Mouse (Mus musculus) liver, embryonic 15.5 days (tissue): ENCODE results near the gene Gemin2. TPM values are rescaled to one million over a fixed set of nuclear protein-coding genes. Genes with fewer than 3 reads are reported as not detected.
"Not testable (repeated sequence)": the region's sequence is repeated elsewhere in the genome, so short reads cannot be mapped to it uniquely, and the experiment has no call there.

Source experiments
- ATAC-seq: fragments of 200-750 bp; cut with Nextera tagmentation; 2 replicates; pipeline ENCODE4 v1.8.0; 2017; ENCODE audit warnings: moderate number of reproducible peaks, mild to moderate bottlenecking, moderate library complexity; ENCODE audit not compliant: insufficient read depth
- H3K27ac ChIP-seq: fragments of 300-500 bp; sonication (generic); replicated peaks from 2 replicates; pipeline ENCODE4 v1.5.1; 2015; ENCODE audit warnings: mild to moderate bottlenecking, inconsistent platforms
- H3K27me3 ChIP-seq: fragments of 300-500 bp; sonication (generic); 2 replicates; pipeline ENCODE4 v1.6.1; 2015; ENCODE audit warnings: mild to moderate bottlenecking, inconsistent platforms
- H3K36me3 ChIP-seq: fragments of 300-500 bp; sonication (generic); replicated peaks from 2 replicates; pipeline ENCODE4 v1.6.1; 2015; ENCODE audit warnings: moderate library complexity, mild to moderate bottlenecking, inconsistent platforms
- H3K4me1 ChIP-seq: fragments of 300-500 bp; sonication (generic); replicated peaks from 2 replicates; pipeline ENCODE4 v1.6.1; 2015; ENCODE audit warnings: inconsistent platforms
- H3K4me2 ChIP-seq: fragments of 300-500 bp; sonication (generic); 2 replicates; pipeline ENCODE4 v1.6.1; 2015; ENCODE audit warnings: moderate library complexity, mild to moderate bottlenecking, inconsistent platforms
- H3K4me3 ChIP-seq: fragments of 300-500 bp; sonication (generic); replicated peaks from 2 replicates; pipeline ENCODE4 v1.5.1; 2015; ENCODE audit warnings: mild to moderate bottlenecking, inconsistent platforms
- H3K9ac ChIP-seq: fragments of 300-500 bp; sonication (generic); 2 replicates; pipeline ENCODE4 v1.6.1; 2015; ENCODE audit warnings: moderate library complexity, mild to moderate bottlenecking, inconsistent platforms
- H3K9me3 ChIP-seq: fragments of 300-500 bp; sonication (generic); replicated peaks from 2 replicates; pipeline ENCODE4 v1.6.1; 2016; ENCODE audit warnings: inconsistent platforms
- WGBS: fragments of 180-500 bp; shearing (Covaris S2); methylation state at CpG from one replicate; pipeline ENCODE4 v1.1.7; 2015; ENCODE audit warnings: mixed read lengths; ENCODE audit not compliant: insufficient replicate concordance; 5-methylcytosine and 5-hydroxymethylcytosine counted together
- polyA plus RNA-seq: library from polyadenylated mRNA; unstranded; fragments of >200 nt; fragmentation: Nextera tagmentation; extraction: Ambion mirVana; gene quantifications from 2 replicates; pipeline ENCODE4 v1.2.1, GENCODE M21; 2015

Gemin2 gene
- polyA plus RNA-seq, 1 experiment from 2014 or later, result 17.7 TPM

DNA sequence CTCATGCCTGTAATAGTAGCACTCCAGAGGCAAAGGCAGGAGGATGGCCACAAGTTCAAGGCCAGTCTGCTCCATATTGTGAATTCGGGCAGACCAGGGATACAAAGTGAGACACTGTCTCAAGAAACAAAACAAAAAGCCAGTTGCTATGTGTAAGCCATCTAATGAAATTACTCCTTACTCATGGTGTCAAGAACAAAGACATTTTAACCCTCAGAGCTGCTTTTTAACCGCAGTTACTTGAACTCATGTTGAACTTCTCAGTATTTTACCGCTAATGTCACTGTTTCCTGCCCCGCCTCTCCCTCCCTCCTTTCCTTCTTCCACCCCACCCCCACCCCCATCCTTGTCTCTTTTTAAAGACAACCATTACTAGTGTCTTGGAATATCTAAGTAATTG, 8.1 kb downstream of the Gemin2 start:
- 74% methylated on average over 4 of the region's 4 CpGs for WGBS
- Histone ChIP-seq H3K36me3 (peaks cover 78% of the 10 kb centered on the region), H3K4me2 (no peak overlapping the region), H3K27me3 (no peaks in the 10 kb centered on the region), H3K9ac (no peak overlapping the region), H3K4me1 (no peaks in the 10 kb centered on the region), H3K4me3 (no peak overlapping the region), H3K9me3 (no peaks in the 10 kb centered on the region), H3K27ac (no peak overlapping the region)
- no peak for ATAC-seq

DNA sequence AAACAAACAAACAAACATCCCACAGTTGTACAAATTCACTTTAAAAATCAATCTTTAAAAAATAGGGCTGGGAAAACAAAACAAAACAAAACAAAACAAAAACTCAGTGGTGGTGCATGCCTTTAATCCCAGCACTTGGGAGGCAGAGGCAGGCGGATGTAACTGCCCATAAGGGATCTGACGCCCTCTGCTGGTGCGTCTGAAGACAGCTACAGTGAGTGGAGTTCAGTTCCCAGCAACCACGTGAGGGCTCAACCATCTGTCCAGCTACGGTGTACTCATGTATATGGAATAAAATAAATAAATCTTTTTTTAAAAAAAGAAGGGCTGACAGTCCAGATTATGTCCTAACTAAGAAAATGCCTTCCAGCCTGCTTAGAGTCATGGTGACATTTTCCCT, 18.9 kb downstream of the Gemin2 start:
- Histone ChIP-seq H3K27ac (no peak overlapping the region), H3K9ac (no peak overlapping the region), H3K36me3 (peaks cover 13% of the 10 kb centered on the region; the same call in 1 of the 2 replicates), H3K27me3 (no peaks in the 10 kb centered on the region), H3K4me3 (no peak overlapping the region), H3K4me2 (no peak overlapping the region), H3K9me3 (no peaks in the 10 kb centered on the region), H3K4me1 (no peaks in the 10 kb centered on the region)
- 46% methylated on average over 5 of the region's 5 CpGs for WGBS
- ATAC-seq, result no peak

DNA sequence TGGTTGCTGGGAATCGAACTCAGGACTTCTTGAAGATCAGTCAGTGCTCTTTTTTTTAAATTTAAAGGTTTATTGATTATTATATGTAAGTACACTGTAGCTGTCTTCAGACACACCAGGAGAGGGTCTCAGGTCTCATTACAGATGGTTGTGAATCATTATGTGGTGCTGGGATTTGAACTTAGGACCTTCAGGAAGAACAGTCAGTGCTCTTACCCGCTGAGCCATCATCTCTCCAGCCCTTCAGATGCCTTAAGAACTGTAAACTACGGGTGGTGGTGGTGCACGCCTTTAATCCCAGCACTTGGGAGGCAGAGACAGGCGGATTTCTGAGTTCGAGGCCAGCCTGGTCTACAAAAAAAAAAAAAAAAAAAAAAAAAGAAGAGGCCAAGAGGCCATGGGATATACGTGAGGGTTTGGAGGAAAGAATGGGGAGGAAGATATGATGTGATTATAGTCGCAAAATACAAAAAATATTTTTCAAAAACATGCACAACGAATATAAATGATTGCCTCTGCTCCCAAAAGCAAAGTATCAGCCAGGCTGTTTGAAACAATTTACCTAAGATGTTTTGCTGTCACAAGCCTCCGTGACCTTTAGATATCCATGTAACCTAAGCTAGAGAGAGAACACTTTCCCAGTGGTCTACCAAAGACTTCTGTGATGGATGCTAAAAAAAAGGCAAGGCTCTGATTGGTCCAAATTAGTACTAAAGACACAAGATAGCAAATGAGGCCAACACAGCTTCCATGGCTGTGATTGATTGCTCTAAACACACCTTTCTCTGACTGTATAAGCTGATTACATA, 26.2 kb downstream of the Gemin2 start:
- Histone ChIP-seq H3K4me2 (peak overlapping the region; percentile 58; the same call in 1 of the 2 replicates), H3K4me3 (peak overlapping the region; percentile 28; the same call in 1 of the 2 replicates), H3K27ac (peak overlapping the region; percentile 87), H3K4me1 (peaks cover 23% of the 10 kb centered on the region), H3K36me3 (peaks cover 24% of the 10 kb centered on the region), H3K9me3 (no peaks in the 10 kb centered on the region), H3K9ac (no peak overlapping the region), H3K27me3 (no peaks in the 10 kb centered on the region)
- WGBS, result 63% methylated on average over 10 of the region's 10 CpGs
- ATAC-seq, result no peak

DNA sequence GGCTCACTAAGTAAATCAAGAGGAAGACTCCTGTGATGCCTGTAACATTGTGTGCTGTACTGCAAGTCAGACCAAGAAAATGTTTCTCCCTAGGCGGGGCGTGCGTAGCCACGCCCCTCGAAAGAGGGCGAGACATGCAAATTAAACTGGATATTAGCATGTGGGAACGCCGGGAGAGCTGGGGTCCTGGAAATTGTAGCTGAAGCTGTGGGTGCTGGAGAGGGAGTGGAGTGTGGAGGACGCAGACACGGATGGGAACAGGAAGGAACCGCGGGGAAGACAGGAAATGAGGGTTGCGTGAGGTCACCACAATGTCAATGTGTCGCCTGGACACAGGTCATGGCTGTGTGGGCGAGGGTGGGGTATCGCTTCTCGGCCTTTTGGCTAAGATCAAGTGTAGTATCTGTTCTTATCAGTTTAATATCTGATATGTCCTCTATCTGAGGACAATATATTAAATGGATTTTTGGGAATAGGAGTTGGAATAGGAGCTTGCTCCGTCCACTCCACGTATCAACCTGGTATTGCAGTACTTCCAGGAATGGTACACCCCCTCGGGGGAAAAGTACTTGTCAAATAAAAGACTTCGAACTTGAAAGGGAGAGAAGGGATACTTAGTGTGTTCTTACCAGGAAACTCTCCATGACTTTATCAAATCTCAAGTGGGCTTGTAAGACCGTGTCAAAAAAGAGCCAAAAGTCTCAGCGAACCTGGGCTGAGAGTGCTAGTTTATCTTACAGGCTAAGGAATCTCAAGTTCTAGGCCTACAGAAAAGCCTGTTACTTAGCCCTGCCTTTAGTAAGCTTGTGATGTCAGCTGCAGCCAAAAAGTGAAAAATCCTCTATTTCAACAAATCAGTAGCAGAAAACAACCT, 27.0 kb downstream of the Gemin2 start:
- Histone ChIP-seq H3K9ac (no peak overlapping the region), H3K4me2 (peak overlapping the region; percentile 58)
- WGBS, result 3% methylated on average over 23 of the region's 23 CpGs

DNA sequence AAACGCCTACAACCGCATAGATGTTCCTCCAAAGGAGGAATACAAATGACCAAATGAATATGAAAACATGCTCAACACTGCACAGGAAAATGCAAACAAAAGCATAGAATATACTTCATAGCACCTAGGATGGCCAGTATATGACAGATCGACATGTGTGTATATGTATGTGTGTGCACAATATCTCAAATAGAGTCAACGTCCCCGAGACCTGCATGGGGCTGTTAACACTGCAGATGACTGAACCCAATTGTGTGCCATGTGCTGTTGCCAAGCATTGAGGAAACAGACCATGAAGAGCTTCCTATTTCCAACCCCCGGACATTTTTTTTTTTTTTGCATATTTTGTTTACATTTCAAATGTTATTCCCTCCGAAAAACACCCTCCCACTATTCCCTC, 27.7 kb downstream of the Gemin2 start:
- peak; percentile 55; the same call in 1 of the 2 replicates for ATAC-seq

More for the DNA sequence above, 27.0 kb downstream of the Gemin2 start:
- peak; percentile 86 for ATAC-seq
- no peaks in the 10 kb centered on the region for H3K27me3 ChIP-seq
- no peaks in the 10 kb centered on the region for H3K9me3 ChIP-seq
- H3K36me3 ChIP-seq, result peaks cover 32% of the 10 kb centered on the region
- peak overlapping the region; percentile 28 for H3K4me3 ChIP-seq
- H3K4me1 ChIP-seq, result peaks cover 23% of the 10 kb centered on the region
- peak overlapping the region; percentile 87 for H3K27ac ChIP-seq

DNA sequence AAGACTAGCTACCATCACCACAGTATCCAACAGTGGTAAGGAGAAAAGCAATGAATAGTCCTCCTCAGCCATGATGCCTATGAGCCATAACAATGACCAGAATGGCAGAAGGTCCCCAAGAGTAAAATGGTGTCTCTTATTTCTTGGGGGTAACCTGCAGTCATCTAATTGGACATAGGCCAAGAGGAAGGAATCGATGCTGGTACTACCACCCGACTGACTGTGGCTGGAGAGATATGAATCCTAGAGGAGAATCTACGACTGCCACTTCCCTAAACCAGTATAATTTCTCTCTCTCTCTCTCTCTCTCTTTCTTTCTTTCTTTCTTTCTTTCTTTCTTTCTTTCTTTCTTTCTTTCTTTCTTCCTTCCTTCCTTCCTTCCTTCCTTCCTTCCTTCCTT, 39.3 kb downstream of the Gemin2 start:
- peaks cover 58% of the 10 kb centered on the region for H3K36me3 ChIP-seq
- no peaks in the 10 kb centered on the region for H3K27me3 ChIP-seq
- no peak for ATAC-seq
- no peak overlapping the region for H3K27ac ChIP-seq
- H3K4me2 ChIP-seq, result no peak overlapping the region
- H3K4me3 ChIP-seq, result no peak overlapping the region
- no peak overlapping the region for H3K9ac ChIP-seq
- H3K4me1 ChIP-seq, result peaks cover 42% of the 10 kb centered on the region
- H3K9me3 ChIP-seq, result no peaks in the 10 kb centered on the region
- 51% methylated on average over 3 of the region's 3 CpGs for WGBS

More for the DNA sequence above, 27.7 kb downstream of the Gemin2 start:
- Histone ChIP-seq H3K4me1 (peaks cover 23% of the 10 kb centered on the region), H3K9ac (no peak overlapping the region), H3K4me2 (no peak overlapping the region), H3K4me3 (no peak overlapping the region), H3K27me3 (no peaks in the 10 kb centered on the region), H3K27ac (peak overlapping the region; percentile 87), H3K9me3 (no peaks in the 10 kb centered on the region), H3K36me3 (peaks cover 38% of the 10 kb centered on the region)
- 10% methylated on average over 7 of the region's 7 CpGs for WGBS

DNA sequence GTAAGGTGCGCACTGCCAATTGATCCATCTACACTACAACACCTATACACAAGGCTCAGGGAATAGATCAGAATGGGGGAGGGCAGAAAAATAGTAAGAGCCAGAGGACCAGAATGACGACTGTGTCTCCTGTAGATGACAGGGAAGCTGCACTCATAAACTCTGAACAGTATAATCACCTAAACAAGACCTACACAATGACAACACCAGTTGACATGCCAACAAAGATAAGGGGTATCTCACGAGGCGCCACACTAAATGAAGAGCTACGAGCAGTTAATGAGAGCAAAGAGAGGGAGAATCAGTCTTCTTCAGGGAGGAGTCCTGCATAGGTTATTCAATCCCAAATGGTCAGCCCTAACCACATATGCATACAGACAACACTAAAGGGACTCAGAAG, 40.0 kb downstream of the Gemin2 start:
- peak; percentile 70 for ATAC-seq
- peaks cover 58% of the 10 kb centered on the region for H3K36me3 ChIP-seq

DNA sequence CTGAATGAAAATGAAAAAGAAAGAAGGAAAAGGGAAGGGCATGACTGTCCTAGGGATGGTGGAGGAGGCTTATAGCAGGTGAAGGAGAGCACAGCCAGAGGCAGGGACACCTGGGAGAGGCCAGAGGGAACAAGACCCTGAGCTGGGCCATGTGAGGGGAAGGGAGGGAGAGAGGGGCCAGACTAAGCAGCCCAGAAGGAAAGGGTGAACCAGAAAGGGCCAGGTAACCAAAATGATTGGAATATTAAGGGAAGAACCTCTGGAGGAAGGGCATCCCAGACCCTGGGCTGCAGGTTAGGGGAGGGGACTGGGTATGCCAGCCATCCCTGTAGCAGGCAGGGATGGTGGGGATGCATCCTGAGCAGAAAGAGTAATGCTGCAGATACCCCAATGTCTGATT, 40.8 kb downstream of the Gemin2 start:
- H3K4me1 ChIP-seq, result peaks cover 54% of the 10 kb centered on the region
- H3K9me3 ChIP-seq, result no peaks in the 10 kb centered on the region
- H3K4me3 ChIP-seq, result no peak overlapping the region
- ATAC-seq, result no peak
- peaks cover 60% of the 10 kb centered on the region for H3K36me3 ChIP-seq
- no peaks in the 10 kb centered on the region for H3K27me3 ChIP-seq
- H3K27ac ChIP-seq, result no peak overlapping the region
- H3K9ac ChIP-seq, result 0 out of 2 replicates have a peak overlapping the region, but pooled peaks have one; percentile 25
- H3K4me2 ChIP-seq, result no peak overlapping the region

More for the DNA sequence above, 40.0 kb downstream of the Gemin2 start:
- H3K27ac ChIP-seq, result peak overlapping the region; percentile 53
- H3K9me3 ChIP-seq, result no peaks in the 10 kb centered on the region
- H3K9ac ChIP-seq, result no peak overlapping the region
- WGBS, result 36% methylated on average over 5 of the region's 5 CpGs
- peak overlapping the region; percentile 24; the same call in 1 of the 2 replicates for H3K4me2 ChIP-seq
- H3K27me3 ChIP-seq, result no peaks in the 10 kb centered on the region
- peaks cover 45% of the 10 kb centered on the region for H3K4me1 ChIP-seq
- H3K4me3 ChIP-seq, result no peak overlapping the region

DNA sequence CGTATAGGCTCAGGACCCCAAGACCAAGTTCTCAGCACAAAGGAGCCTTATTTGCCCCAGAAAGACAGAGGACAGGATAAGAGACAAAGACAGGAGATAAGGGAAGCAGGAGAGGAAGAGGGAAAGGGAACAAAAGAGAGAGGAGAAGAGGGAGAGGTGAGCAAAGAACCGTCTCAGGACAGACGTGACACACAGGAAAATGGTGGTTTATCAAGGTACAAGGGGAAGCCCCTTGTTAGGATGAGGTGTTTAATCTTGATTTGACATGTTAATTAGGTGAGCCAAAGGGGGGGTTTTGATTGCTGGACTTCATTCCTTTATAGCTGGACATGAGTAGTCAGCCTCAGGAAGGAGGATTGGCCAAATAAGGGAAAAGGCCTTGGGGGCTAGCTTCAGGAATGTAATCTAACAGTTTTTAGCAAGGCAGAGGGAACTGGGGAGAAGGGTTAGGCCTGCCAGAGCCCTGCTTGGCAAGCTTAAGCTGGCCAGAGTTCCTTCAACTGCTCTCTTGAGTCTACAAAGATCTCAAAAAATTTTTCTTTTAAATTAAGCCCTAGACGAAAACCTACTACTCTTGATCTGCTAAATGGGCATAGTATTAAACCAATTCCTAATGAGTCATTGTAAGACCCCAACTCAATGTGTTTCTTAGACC, 42.1 kb downstream of the Gemin2 start:
- Histone ChIP-seq H3K36me3 (peaks cover 55% of the 10 kb centered on the region), H3K9me3 (no peaks in the 10 kb centered on the region), H3K27ac (no peak overlapping the region), H3K4me2 (no peak overlapping the region), H3K4me1 (peaks cover 62% of the 10 kb centered on the region), H3K4me3 (no peak overlapping the region), H3K27me3 (no peaks in the 10 kb centered on the region), H3K9ac (no peak overlapping the region)
- WGBS, result 63% methylated on average over 4 of the region's 4 CpGs
- no peak for ATAC-seq

DNA sequence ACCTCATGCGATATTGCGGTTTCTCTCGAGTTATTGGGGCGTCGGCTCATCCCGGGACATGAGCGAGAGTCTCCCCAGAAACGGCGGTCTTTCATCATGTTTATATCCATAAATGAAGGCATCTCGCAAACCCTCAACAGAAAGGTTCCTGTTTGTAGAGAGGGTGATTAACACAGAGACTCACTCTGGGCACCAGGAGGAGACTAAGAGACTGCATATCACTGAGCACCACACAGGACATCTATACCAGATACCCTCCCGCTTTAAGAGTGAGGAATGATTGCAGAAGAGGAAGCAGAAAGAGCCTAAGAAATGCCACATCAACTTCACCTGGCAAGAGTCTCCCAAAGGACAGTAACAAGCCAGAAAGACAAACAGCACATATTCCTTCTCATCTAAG, 43.0 kb downstream of the Gemin2 start:
- Histone ChIP-seq H3K36me3 (peaks cover 50% of the 10 kb centered on the region), H3K4me1 (peaks cover 67% of the 10 kb centered on the region)

DNA sequence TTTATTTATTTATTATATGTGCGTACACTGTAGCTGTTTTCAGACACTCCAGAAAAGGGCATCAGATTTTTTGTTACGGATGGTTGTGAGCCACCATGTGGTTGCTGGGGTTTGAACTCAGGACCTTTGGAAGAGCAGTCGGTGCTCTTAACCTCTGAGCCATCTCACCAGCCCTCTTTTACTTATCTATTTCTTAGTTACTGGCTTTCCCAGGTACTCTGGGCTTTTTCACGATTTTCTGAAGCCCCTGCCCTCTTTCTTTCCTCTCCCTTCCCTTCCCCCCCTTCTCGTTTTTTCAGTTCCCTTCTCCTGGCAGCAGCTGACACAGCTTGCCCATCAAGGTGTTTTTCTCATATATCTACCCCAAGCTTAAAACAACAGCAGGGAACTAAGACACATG, 45.0 kb downstream of the Gemin2 start:
- WGBS, result 66% methylated on average over 5 of the region's 5 CpGs

More for the DNA sequence above, 43.0 kb downstream of the Gemin2 start:
- H3K9ac ChIP-seq, result no peak overlapping the region
- H3K4me3 ChIP-seq, result no peak overlapping the region
- no peak overlapping the region for H3K4me2 ChIP-seq
- H3K27ac ChIP-seq, result no peak overlapping the region
- no peaks in the 10 kb centered on the region for H3K27me3 ChIP-seq
- ATAC-seq, result no peak
- no peaks in the 10 kb centered on the region for H3K9me3 ChIP-seq
- 89% methylated on average over 11 of the region's 11 CpGs for WGBS

More for the DNA sequence above, 45.0 kb downstream of the Gemin2 start:
- H3K9ac ChIP-seq, H3K27me3 ChIP-seq, H3K27ac ChIP-seq, H3K4me2 ChIP-seq, H3K4me3 ChIP-seq, ATAC-seq, H3K9me3 ChIP-seq: not testable (repeated sequence)
- Histone ChIP-seq H3K36me3 (peaks cover 44% of the 10 kb centered on the region), H3K4me1 (peaks cover 67% of the 10 kb centered on the region)
